Mouse (Mus musculus) layer of hippocampus, adult 11-12 months (tissue): ENCODE measurements around the gene Samd10.

Source experiments
- DNase-seq: peaks from one replicate; pipeline ENCODE4 v3.0.0; 2022; ENCODE audit warnings: low spot score

Samd10 gene

DNA sequence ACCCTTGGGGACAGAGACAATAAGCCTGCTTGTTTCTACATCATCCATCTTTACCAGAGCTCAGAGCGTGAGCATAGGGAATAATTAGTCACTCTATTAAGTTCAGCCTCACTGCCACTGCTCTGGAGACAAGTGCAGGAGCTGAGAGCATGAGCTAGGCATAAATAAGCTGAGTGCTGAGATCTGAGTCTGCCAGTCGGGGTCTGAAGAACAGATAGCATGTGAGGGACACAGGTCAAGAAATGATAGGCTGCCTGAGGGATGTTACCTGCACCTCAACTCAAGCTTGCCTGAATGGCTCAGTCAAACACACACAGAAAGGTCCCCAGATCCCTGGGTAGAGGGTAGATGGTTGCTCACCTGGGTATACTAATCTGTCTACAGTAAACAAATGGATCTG lies 21.9 kb downstream of the Samd10 start:
- DNase-seq, result no peak

- no peak for DNase-seq
These were observed 22.4 kb downstream of the Samd10 start for GRCm38 (mm10) chr2:181576613-181577012.

GRCm38 (mm10) chr2:181574921-181575545 lies 24.0 kb downstream of the Samd10 start:
- no peak for DNase-seq

- DNase-seq, result no peak
These were observed 25.1 kb downstream of the Samd10 start for GRCm38 (mm10) chr2:181573961-181574360.

- no peak for DNase-seq
These were observed 25.8 kb downstream of the Samd10 start for GRCm38 (mm10) chr2:181572921-181573920.

- no peak for DNase-seq
These were observed 26.9 kb downstream of the Samd10 start for GRCm38 (mm10) chr2:181571941-181572670.

DNA sequence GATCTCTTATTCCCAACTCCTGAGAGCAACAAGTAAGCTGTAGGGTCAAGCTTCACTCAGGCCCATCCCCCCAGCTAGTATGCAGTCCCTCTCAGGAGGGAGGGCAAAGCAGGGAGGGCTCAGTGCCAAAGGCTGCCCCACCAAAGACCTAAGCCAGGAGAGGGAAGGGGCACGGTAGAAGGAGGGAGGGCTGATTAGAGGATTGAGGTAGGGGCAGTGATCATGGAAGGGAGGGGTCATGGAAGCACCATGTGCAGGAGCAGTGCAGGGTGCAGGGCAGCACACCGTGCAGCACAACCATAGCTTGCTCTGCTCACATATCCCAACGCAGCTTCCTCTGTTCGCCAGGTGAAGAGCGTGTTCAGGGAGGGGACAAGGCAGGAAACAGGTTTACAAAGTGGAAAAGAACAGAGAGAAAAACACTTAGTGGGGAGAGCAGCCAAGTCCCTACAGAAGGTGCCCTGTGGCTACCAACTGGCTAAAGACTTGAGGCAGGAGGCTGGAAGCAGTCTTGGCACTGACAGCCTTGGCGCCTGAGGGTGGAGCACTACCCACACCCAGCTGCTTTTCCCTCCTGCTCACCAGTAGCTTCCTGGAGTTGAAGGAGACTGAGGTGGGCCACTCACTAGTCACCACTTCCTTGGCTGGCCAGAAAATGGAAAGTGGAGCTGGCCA lies 28.0 kb downstream of the Samd10 start:
- no peak for DNase-seq

GRCm38 (mm10) chr2:181570375-181570774 lies 28.6 kb downstream of the Samd10 start:
- DNase-seq, result no peak

DNA sequence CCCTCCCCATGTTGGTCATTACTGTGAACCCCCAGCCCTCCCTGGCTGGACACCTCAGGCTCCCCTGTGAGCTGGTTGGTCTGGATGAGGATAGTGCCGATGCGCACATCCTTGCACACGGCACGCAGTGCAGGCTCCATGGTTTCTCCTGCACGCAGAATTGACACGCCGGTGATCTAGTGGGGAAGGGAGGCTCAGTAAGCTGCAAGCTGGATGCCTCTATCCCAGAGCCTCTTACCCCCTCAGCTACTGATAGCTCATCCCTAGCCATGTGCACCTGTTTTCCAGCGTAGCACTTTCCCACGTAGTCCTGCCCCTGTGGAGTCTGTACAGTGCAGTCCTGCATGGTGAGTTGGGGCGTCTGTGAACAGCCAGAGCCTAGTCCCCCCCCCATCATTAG lies 29.2 kb downstream of the Samd10 start:
- DNase-seq, result no peak

DNA sequence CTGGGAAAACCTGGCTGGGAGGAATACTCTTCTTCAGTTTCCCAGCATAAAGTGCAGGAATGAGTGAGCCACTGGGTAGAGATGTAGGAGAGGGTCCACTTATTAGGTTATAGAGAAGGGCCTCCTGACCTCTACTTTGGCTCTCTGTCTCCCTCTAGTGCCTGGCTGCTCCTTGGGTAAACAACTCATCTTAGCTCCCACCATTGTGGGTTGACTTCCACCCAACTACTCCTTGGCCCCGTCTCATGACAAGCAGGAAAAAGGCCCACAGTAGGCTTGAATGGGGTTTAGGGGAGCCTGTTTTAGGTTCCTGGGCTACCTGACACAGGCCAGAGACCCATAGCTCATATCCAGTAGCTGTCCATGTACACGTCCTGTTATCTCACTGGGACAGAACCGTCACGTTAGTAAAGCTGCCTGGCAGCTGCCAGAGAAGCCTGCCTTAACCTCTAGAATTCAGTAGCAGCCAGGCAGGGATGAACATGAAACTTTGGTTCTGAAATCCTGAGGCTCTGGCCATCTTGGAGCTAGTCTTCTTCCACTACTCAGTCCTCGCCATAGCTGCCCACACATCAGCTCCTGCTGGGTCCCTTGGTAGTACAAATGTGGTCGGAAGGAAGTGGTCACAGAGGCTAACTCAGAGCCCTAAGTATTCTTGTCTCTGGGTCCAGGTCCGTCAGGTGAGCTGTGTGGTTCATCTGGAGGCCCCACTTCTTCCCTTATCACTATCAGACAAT lies 30.6 kb downstream of the Samd10 start:
- DNase-seq, result no peak

DNA sequence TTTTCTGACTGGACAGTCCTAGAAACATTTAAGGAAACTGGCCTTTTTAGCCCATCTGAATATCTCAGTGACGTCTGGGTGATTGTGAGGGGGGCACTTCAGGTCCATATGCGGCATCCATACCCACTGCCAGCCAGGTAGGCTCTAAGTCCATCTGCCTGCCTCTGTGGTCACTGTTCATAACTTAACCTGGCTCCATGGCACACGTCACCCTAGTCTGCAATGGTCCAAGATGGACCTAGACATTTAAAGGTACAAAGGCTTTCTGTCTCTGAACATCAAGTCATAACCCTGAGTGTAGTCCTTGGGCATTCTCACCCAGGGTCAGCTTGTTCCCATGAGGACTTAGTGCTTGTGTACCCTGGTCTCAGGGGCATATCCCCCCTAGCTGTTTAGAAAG lies 31.7 kb downstream of the Samd10 start:
- no peak for DNase-seq

DNA sequence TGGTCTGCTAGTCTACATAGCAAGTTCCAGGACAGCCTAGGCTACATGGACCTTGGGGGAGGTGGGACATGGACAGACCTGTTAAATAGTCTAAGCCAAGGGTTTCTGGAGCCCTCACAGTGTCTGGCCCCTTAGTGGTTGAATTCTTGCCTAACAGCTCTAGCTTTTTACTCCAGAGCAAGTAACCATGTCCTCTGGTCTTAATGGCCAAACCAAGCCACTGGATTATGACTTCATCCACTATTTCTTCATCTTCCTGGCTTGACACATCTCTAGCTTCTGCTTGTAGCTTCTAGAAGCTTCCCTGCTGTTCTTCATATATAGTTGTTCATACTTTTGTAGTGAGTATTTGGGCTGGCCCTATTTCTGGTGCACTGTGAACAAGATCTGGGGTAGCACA lies 45.2 kb downstream of the Samd10 start:
- DNase-seq, result no peak

- DNase-seq, result no peak
These were observed 48.8 kb downstream of the Samd10 start for GRCm38 (mm10) chr2:181550233-181550632.

DNA sequence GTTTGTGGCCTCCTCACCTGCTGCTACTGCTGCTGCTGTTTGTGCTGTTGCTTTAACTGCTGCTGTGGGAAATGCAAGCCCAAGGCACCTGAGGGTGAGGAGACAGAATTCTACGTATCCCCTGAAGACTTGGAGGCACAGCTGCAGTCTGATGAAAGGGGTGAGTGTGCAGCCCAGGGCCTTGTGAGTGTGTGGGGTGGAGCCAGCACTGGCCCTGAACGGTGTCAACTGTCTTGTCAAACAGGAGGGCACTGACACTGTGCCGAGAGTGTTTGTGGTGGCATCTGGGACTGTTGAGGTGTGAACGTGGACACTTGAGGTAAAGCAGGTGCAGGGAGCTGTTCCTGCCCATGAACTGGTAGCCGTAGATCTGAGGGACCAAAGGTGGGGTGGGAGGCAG lies 50.3 kb downstream of the Samd10 start:
- DNase-seq, result no peak

DNA sequence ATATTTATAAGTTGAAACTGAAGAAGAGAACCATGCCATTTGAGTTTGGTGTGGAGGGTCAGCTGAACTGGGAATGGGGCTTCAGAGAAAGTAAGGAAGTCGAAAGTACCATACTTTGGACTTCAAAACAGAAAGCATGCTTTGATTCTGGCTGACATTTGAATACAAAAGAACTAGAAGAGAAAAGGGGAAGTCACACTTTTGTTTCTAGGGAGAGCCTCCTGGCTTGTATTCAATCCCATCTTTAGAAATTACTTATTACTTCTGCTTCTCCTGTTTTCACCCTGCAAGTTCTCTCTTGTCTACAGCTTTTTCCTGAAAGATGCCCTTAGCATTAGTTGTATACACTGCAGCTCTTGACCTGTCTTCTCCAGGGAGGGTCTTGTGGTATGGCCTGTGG lies 50.8 kb downstream of the Samd10 start:
- no peak for DNase-seq

- no peak for DNase-seq
These were observed 52.9 kb downstream of the Samd10 start for GRCm38 (mm10) chr2:181546142-181546541.
